Mouse (Mus musculus): Measurements from ENCODE around the gene Rhpn2.

Rhpn2 gene

GRCm38 (mm10) chr7:35395734-35396456 lies 61.9 kb downstream of the Rhpn2 start:
- no peak for DNase-seq

- peak; percentile 96 to 98 for DNase-seq
Observed at GRCm38 (mm10) chr7:35396542-35397168, 62.7 kb downstream of the Rhpn2 start, which contains the start of the genes Faap24 and Cep89. TSS of gene Faap24 (minus strand) at chr7:35396836. TSS of gene Cep89 (plus strand) at chr7:35397035.

DNA sequence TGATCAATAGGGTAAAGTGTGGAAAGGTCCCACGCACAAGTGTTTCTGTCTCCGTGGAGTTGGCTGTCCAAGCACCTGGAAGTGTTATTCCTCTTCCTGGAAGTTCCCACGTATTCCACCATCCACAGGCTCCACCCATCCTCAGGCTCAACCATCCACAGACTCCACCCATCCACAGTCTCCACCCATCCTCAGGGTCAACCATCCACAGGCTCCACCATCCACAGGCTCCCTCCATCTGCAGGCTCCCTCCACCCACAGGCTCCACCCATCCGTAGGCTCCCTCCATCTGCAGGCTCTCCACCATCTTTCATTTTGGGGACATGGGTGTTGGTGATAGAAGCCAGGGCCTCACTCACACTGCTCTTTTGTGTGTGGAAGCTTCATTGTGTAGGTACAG lies 67.2 kb downstream of the Rhpn2 start:
- DNase-seq: no peak

DNA sequence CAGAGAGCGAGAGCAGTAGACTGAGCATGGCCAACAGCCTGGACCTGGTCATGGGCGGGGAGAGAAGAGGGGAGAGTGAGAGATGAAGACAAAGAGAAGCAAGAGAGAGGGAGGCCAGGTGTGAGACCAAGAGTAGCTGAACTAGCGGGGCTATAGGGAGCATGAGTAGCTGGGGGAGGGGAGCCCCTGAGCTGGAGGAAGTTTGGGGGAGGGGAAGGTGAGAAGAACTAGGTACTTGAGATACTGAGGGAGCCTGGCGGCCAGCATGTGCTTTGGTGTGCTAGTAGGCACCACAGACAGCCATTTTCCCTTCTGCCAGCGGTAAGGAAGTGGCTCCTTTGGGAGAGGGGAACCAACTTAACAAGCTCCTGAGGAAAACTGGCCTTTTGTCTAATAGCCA lies 81.3 kb downstream of the Rhpn2 start:
- DNase-seq: no peak

DNA sequence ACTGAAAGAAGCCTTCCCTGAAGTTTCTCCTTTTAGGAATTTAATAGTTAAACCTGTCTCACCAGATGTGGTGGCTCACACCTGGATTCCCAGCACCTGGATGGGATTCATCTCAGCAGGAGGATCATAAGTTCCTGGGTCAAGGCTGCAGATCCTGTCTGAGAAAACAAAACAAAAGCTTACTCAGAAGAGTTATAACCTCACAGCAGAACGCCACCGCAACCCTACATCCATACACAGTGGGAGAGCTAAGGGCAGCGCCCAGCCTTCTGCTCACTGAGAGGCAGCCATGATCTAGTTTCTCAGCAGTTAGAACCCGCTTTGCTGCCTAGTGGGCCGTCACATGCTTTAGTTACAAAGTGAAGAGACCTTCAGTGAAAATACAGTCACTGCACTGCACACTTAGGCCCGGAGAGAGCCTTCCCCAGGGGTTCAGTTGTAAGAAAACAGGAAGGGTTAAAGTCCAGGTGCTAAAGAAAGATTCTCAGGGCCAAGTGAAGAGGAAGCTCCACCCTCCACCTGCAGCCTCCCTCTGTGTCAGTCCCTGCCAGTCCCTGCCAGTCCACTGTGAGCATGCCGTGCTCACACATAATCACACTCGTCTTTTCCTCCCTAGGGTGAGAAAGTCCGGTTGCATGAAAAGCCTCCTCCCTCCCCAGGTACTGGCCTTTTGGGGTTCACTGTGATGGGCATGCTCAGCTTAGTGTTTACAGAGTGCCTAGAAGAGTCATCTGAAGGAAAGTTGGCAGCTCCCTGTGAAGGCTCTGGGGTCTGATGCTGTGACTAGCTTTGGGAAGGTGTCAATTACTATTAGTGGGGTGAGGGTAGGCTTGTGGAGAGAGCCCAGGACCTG lies 82.1 kb downstream of the Rhpn2 start:
- peak; percentile 64 to 84 for DNase-seq

DNA sequence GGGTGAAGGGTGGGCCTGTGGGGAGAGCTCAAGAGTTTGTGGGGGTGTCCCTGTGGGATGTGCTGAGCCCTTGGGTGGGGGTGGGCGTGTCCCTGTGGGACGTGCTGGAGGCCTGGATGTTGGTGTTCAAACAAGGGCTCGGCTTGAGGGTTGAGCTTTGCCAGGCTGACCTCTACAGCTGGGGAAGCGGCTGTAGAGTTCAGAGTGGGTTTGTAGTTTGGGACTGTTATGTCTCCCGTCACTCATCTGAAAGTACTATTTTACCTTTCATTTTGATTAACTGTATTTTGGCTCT lies 82.6 kb downstream of the Rhpn2 start:
- no peak for DNase-seq

DNA sequence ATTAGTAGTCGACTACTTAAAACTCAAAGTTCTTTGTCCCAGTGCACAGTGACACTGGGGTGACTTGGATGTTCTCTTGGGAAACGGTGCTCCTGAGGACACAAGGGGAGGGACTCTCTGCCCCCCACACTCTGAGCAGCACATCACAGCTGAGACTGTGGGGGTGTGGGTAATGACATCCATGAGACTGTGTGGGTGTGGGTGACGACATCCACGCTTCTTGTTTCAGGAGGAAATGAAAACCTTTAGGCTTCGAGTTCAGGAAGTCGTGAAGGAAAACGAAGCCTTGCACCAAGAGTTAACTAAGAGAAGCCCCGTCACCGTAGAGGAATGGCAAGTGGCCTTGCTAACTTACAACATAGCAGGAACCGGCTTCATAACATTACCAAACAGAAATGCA lies 89.1 kb downstream of the Rhpn2 start:
- DNase-seq: no peak

DNA sequence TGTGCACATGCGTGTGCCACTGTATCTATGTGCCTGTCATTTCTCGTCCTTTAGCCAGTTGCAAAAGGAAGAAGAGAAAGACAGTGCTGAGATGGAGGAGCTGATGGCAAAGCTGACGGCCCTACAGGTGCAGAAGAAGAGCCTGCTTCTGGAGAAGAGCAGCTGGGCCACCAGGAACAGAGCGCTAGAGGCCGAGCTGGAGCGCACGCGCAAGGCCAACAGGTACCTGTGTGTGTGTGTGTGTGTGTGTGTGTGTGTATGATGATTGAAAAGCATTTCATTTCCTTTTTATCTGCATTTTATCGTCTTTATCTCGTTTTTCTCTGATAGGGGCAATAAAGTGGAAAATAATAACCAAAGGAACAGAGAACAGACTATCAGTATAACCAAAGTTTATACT lies 94.2 kb downstream of the Rhpn2 start:
- DNase-seq: no peak

GRCm38 (mm10) chr7:35435266-35435665 lies 101.3 kb downstream of the Rhpn2 start:
- DNase-seq: no peak

Data from kidney, adult 8-10 months (tissue).